Comparison of ENCODE assay signal across 8 mouse cellular contexts in genomic region chr5:38476861-38477565, GRCm38 (mm10). TPM values are rescaled to one million over a fixed set of nuclear protein-coding genes. Genes with fewer than 3 reads are reported as not detected.
A peak's percentile ranks its signal among the peaks of the same experiment; 100 is the strongest.
DNase-seq lines count a peak whose midpoint lies in the region; ATAC-seq and TF ChIP-seq lines count a peak whose summit lies in the region.

No protein-coding gene starts in this region.

- 86% methylated on average over 25 of the region's 25 CpGs for WGBS in kidney, adult 2 months
- 88% methylated on average over 24 of the region's 25 CpGs for WGBS in kidney, embryonic 14.5 days
- 62% methylated on average over 25 of the region's 25 CpGs for WGBS in cerebellum, adult 2 months

- peaks cover 8% of the 10 kb centered on the region for H3K4me1 ChIP-seq in kidney, adult 2 months (ENCODE audit: control insufficient read depth, insufficient read depth, low read length)
- H3K4me1 ChIP-seq in kidney, embryonic 14.5 days (ENCODE audit: control insufficient read depth, insufficient read depth, low read length), result peaks cover 21% of the 10 kb centered on the region; the same call in 1 of the 2 replicates
- peaks cover 47% of the 10 kb centered on the region for H3K4me1 ChIP-seq in G1E (ENCODE audit: insufficient read depth, low read depth, low read length)
- peaks cover 28% of the 10 kb centered on the region for H3K4me1 ChIP-seq in cerebellum, adult 2 months (ENCODE audit: control insufficient read depth, insufficient read depth, low read length)

- no peak overlapping the region for H3K4me2 ChIP-seq in kidney, embryonic 14.5 days (replicated peaks; ENCODE audit: low read depth, low read length)

- H3K9me3 ChIP-seq in kidney, embryonic 14.5 days (ENCODE audit: control insufficient read depth, low read length), result no peaks in the 10 kb centered on the region
- H3K9me3 ChIP-seq in G1E (replicated peaks), result peaks cover 3% of the 10 kb centered on the region; the same call in 1 of the 2 replicates

- TF ChIP-seq POLR2A in kidney, adult 2 months (IDR thresholded peaks at IDR 0.05; ENCODE audit: low read depth, low read length), result no peak
- TF ChIP-seq POLR2A in cerebellum, adult 2 months (IDR thresholded peaks at IDR 0.05; ENCODE audit: borderline replicate concordance, insufficient read depth, low read length), result no peak

- H3K4me3 ChIP-seq in kidney, adult 2 months (ENCODE audit: insufficient read depth, low read depth, low read length), result no peak overlapping the region
- H3K4me3 ChIP-seq in kidney, embryonic 14.5 days (ENCODE audit: low read length), result no peak overlapping the region
- no peak overlapping the region; the same call in 1 of the 2 replicates for H3K4me3 ChIP-seq in G1E (ENCODE audit: low read depth, low read length)
- no peak overlapping the region for H3K4me3 ChIP-seq in cerebellum, adult 2 months (replicated peaks; ENCODE audit: insufficient read depth, low read depth, low read length)

- no peak overlapping the region for H3K9ac ChIP-seq in kidney, embryonic 14.5 days (ENCODE audit: low read depth, low read length)

- peak; percentile 29; the same call in 1 of the 2 replicates for TF ChIP-seq CTCF in kidney, adult 2 months (conservative IDR thresholded peaks at IDR 0.05; ENCODE audit: insufficient read depth, insufficient read length, low read depth, low read length)
- TF ChIP-seq CTCF in G1E (IDR thresholded peaks at IDR 0.05; ENCODE audit: low read depth, low read length), result peak; percentile 33; the same call in 1 of the 2 replicates
- TF ChIP-seq CTCF in cerebellum, adult 2 months (IDR thresholded peaks at IDR 0.05; ENCODE audit: borderline replicate concordance, insufficient read depth, low read depth, low read length), result peak; percentile 60; the same call in 1 of the 2 replicates

- H3K27ac ChIP-seq in kidney, adult 2 months (ENCODE audit: insufficient read depth, low read depth, low read length), result no peak overlapping the region
- no peak overlapping the region for H3K27ac ChIP-seq in kidney, embryonic 14.5 days (ENCODE audit: low read depth, low read length)
- no peak overlapping the region for H3K27ac ChIP-seq in cerebellum, adult 2 months (ENCODE audit: insufficient read depth, low read length)

- no peaks in the 10 kb centered on the region for H3K27me3 ChIP-seq in kidney, adult 2 months (replicated peaks; ENCODE audit: control insufficient read depth, insufficient read depth, low read length)
- no peaks in the 10 kb centered on the region for H3K27me3 ChIP-seq in kidney, embryonic 14.5 days (ENCODE audit: control insufficient read depth, insufficient read depth, low read length)
- no peaks in the 10 kb centered on the region for H3K27me3 ChIP-seq in G1E (ENCODE audit: insufficient read depth, low read length)
- no peaks in the 10 kb centered on the region for H3K27me3 ChIP-seq in cerebellum, adult 2 months (ENCODE audit: control insufficient read depth, insufficient read depth, low read length)

- ATAC-seq in kidney, embryonic 14.5 days (ENCODE audit: low FRiP score, low TSS enrichment), result no peak
- no peak for ATAC-seq in G1E (ENCODE audit: extremely low read depth, insufficient number of reproducible peaks, low FRiP score, poor library complexity, severe bottlenecking)
- no peak for ATAC-seq in megakaryocyte-erythroid progenitor cell, adult 5-6 weeks (replicated peaks; ENCODE audit: low FRiP score, low TSS enrichment, poor library complexity, severe bottlenecking)

- peak; percentile 50 for DNase-seq in kidney, adult 2 months
- no peak for DNase-seq in G1E (ENCODE audit: low spot score)
- DNase-seq in cerebellum, adult 2 months, result peak; percentile 79 to 82
- DNase-seq in kidney, postnatal 4 days, result peak; percentile 68 to 74
- DNase-seq in lung, postnatal 4 days, result peak; percentile 42 to 59
- DNase-seq in embryo, embryonic 10 days (ENCODE audit: low spot score), result no peak

- H3K36me3 ChIP-seq in kidney, adult 2 months (ENCODE audit: control insufficient read depth, insufficient read depth, low read length), result no peaks in the 10 kb centered on the region; the same call in 1 of the 2 replicates
- H3K36me3 ChIP-seq in kidney, embryonic 14.5 days (ENCODE audit: control insufficient read depth, insufficient read depth, low read length), result no peaks in the 10 kb centered on the region
- H3K36me3 ChIP-seq in G1E (replicated peaks), result peaks cover 23% of the 10 kb centered on the region

RNA-seq across cellular contexts. Expression of gene Slc2a9, which starts 25.9 kb away (rescaled TPM):
- polyA plus RNA-seq in kidney, adult 2 months (2012; rRNA removed), result 9.7 and 11.1 TPM in 2 replicates
- 0.40 and 1.6 TPM in 2 replicates for polyA plus RNA-seq in kidney, embryonic 14.5 days (2014; fragmentation: Nextera tagmentation; extraction: Ambion mirVana)
- total RNA-seq in G1E (2014; fragmentation: Nextera tagmentation) (3.5 and 3.7 TPM in 2 replicates), G1E (2017) (4.2 and 5.3 TPM in 2 replicates)
- 0.15 and 0.50 TPM in 2 replicates for polyA plus RNA-seq in G1E (2012)
- 1.6 and 1.8 TPM in 2 replicates for polyA plus RNA-seq in cerebellum, adult 2 months (2012; rRNA removed)
- total RNA-seq in megakaryocyte-erythroid progenitor cell, adult 5-6 weeks (2014; fragmentation: Nextera tagmentation), result 1.5 and 4.6 TPM in 2 replicates
- 1.8 and 4.4 TPM in 2 replicates for total RNA-seq in megakaryocyte-erythroid progenitor cell, adult 5-6 weeks (2017)

Comparison
In these comparisons a context has a peak if more than half of its experiments do, and no peak if none do; other contexts are left out.
1. DNase-seq: peak in kidney, adult 2 months (single experiment), cerebellum, adult 2 months (2 of 2), kidney, postnatal 4 days (2 of 2) and lung, postnatal 4 days (2 of 2); none in G1E (single experiment) and embryo, embryonic 10 days (single experiment).
2. Peak in every context shown above with its lines, with median percentiles within 50 percentile points of each other: CTCF ChIP-seq.